Comparison of ENCODE assay signal across 18 mouse cellular contexts in the genomic region with DNA sequence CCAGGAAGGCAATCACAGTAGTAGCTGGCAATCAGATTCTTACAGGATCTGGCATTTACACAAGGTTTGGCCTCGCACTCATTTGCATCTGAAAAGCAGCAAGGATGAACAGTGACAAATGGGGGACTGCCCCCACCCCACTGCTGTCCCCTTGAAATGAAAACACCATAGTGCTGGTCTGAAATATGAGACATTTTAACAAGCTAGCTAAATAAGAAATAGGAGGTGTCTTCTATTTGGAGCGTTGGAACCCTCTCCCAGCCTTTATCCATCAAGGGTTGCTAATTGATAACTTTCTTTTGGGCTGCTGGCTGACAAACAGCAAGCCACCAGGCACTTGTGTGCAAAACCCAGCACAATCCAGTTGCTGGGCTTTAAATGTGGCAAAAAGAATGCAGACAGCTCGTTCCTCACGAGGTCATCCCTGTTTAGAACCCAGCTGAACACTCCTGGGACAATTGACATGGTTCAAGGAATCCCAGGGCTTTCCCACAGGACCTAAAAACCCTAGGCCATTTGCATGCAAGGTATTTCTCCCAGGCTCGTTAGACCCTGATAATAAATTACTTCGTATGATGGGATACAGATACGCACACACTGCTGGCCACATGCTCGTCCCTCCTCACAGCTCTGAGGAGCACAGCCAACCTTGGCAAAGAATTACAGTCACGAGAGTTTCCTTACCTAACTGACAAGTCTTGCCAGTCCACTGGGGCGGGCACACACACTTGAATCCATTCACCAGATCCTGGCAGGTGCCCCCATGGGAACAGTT. TPM values are rescaled to one million over a fixed set of nuclear protein-coding genes. Genes with fewer than 3 reads are reported as not detected.
DNase-seq lines count a peak whose midpoint lies in the region; ATAC-seq and TF ChIP-seq lines count a peak whose summit lies in the region.
"Had no signal": no experiment of that assay in that cellular context is flagged by ENCODE, and none has a peak within 500 bp of the region (broad histone marks: within the 10 kb centered on the region; RNA-seq: fewer than 3 reads in every experiment).

No protein-coding gene starts in this region.

- no peaks in the 10 kb centered on the region for H3K27me3 ChIP-seq in heart, adult 2 months (ENCODE audit: control insufficient read depth, insufficient read depth, low read length)
- H3K27me3 ChIP-seq in heart, embryonic 10.5 days (ENCODE audit: insufficient read depth, poor library complexity, severe bottlenecking) = no peaks in the 10 kb centered on the region
- 0 out of 2 replicates have a peak, but pooled peaks cover 2% of the 10 kb centered on the region for H3K27me3 ChIP-seq in forebrain, embryonic 14.5 days (replicated peaks; ENCODE audit: control insufficient read depth, insufficient read depth, low read length)
- H3K27me3 ChIP-seq in hindbrain, embryonic 14.5 days (ENCODE audit: control insufficient read depth, insufficient read depth, low read length) = no peaks in the 10 kb centered on the region
- H3K27me3 ChIP-seq in neural tube, embryonic 12.5 days (replicated peaks) = 0 out of 2 replicates have a peak, but pooled peaks cover 3% of the 10 kb centered on the region
- H3K27me3 ChIP-seq: CH12.LX had no signal

- 44% methylated on average over 10 of the region's 10 CpGs for WGBS in heart, adult 2 months
- WGBS in heart, embryonic 10.5 days = 58% methylated on average over 10 of the region's 10 CpGs
- WGBS in forebrain, embryonic 14.5 days = 5% methylated on average over 10 of the region's 10 CpGs
- 15% methylated on average over 10 of the region's 10 CpGs for WGBS in hindbrain, embryonic 14.5 days
- WGBS in neural tube, embryonic 12.5 days = 14% methylated on average over 10 of the region's 10 CpGs

- H3K9me3 ChIP-seq in heart, embryonic 10.5 days = no peaks in the 10 kb centered on the region
- no peaks in the 10 kb centered on the region for H3K9me3 ChIP-seq in forebrain, embryonic 14.5 days (replicated peaks; ENCODE audit: control insufficient read depth, low read length)
- H3K9me3 ChIP-seq in hindbrain, embryonic 14.5 days (ENCODE audit: control insufficient read depth, low read length) = no peaks in the 10 kb centered on the region
- no peaks in the 10 kb centered on the region for H3K9me3 ChIP-seq in neural tube, embryonic 12.5 days

- TF ChIP-seq CTCF in heart, adult 2 months (IDR thresholded peaks at IDR 0.05) = no peak

- no peak overlapping the region for H3K4me2 ChIP-seq in forebrain, embryonic 14.5 days (ENCODE audit: low read length)
- H3K4me2 ChIP-seq in hindbrain, embryonic 14.5 days (replicated peaks) = no peak overlapping the region
- 0 out of 2 replicates have a peak overlapping the region, but pooled peaks have one; percentile 7 for H3K4me2 ChIP-seq in neural tube, embryonic 12.5 days (replicated peaks)

- H3K4me3 ChIP-seq in heart, adult 2 months = no peak overlapping the region
- H3K4me3 ChIP-seq in heart, embryonic 10.5 days = no peak overlapping the region
- no peak overlapping the region for H3K4me3 ChIP-seq in forebrain, embryonic 14.5 days (ENCODE audit: low read depth, low read length)
- no peak overlapping the region for H3K4me3 ChIP-seq in hindbrain, embryonic 14.5 days (replicated peaks; ENCODE audit: low read length)
- H3K4me3 ChIP-seq in neural tube, embryonic 12.5 days = no peak overlapping the region

- peak overlapping the region; percentile 4; the same call in 1 of the 2 replicates for H3K27ac ChIP-seq in heart, adult 2 months
- no peak overlapping the region for H3K27ac ChIP-seq in heart, embryonic 10.5 days
- H3K27ac ChIP-seq in forebrain, embryonic 14.5 days (ENCODE audit: low read depth, low read length) = no peak overlapping the region; the same call in 1 of the 2 replicates
- H3K27ac ChIP-seq in hindbrain, embryonic 14.5 days = peak overlapping the region; percentile 27; the same call in 1 of the 2 replicates
- H3K27ac ChIP-seq in neural tube, embryonic 12.5 days = no peak overlapping the region

- H3K79me2 ChIP-seq in heart, adult 2 months (replicated peaks; ENCODE audit: control insufficient read depth, insufficient read depth, low read length) = no peaks in the 10 kb centered on the region

- no peak for TF ChIP-seq POLR2A in heart, adult 2 months (IDR thresholded peaks at IDR 0.05; ENCODE audit: insufficient read depth, low read depth, low read length)

- H3K4me1 ChIP-seq in heart, adult 2 months (ENCODE audit: control insufficient read depth, insufficient read depth, low read length) = peaks cover 2% of the 10 kb centered on the region; the same call in 1 of the 2 replicates
- H3K4me1 ChIP-seq in heart, embryonic 10.5 days = peaks cover 29% of the 10 kb centered on the region
- peaks cover 16% of the 10 kb centered on the region for H3K4me1 ChIP-seq in forebrain, embryonic 14.5 days (ENCODE audit: control insufficient read depth, insufficient read depth, low read length)
- H3K4me1 ChIP-seq in hindbrain, embryonic 14.5 days (replicated peaks; ENCODE audit: control insufficient read depth, insufficient read depth, low read length) = peaks cover 18% of the 10 kb centered on the region
- H3K4me1 ChIP-seq in neural tube, embryonic 12.5 days = peaks cover 61% of the 10 kb centered on the region

- intact Hi-C loops in heart, adult 2 months (cut with DNase I) = no loop called here

- ATAC-seq in forebrain, embryonic 14.5 days = peak; percentile 67
- peak; percentile 58; the same call in 1 of the 2 replicates for ATAC-seq in hindbrain, embryonic 14.5 days (ENCODE audit: low FRiP score)
- peak; percentile 69 for ATAC-seq in neural tube, embryonic 12.5 days (ENCODE audit: low FRiP score, low read depth)
- ATAC-seq: inflammation-experienced regulatory T-cells, adult 6 months had no signal

- H3K36me3 ChIP-seq in heart, adult 2 months (ENCODE audit: control insufficient read depth, insufficient read depth, low read length) = peaks cover 3% of the 10 kb centered on the region
- H3K36me3 ChIP-seq in heart, embryonic 10.5 days = peaks cover 99% of the 10 kb centered on the region
- peaks cover 21% of the 10 kb centered on the region; the same call in 1 of the 2 replicates for H3K36me3 ChIP-seq in forebrain, embryonic 14.5 days (ENCODE audit: control insufficient read depth, insufficient read depth, low read length)
- H3K36me3 ChIP-seq in hindbrain, embryonic 14.5 days (replicated peaks; ENCODE audit: control insufficient read depth, insufficient read depth) = peaks cover 28% of the 10 kb centered on the region
- H3K36me3 ChIP-seq in neural tube, embryonic 12.5 days = peaks cover 39% of the 10 kb centered on the region

- DNase-seq in heart, adult 2 months = no peak
- no peak for DNase-seq in heart, embryonic 10.5 days (ENCODE audit: low spot score)
- peak; percentile 69 for DNase-seq in forebrain, embryonic 14.5 days (ENCODE audit: low spot score)
- DNase-seq in hindbrain, embryonic 14.5 days (ENCODE audit: low spot score) = no peak
- no peak for DNase-seq in cerebellum, postnatal 4 days (ENCODE audit: low spot score in 2 of 2)
- DNase-seq in frontal cortex, postnatal 36 days (ENCODE audit: low spot score in 2 of 2) = no peak
- DNase-seq in kidney, adult 8-10 months = no peak
- DNase-seq: adrenal gland, postnatal 36 days; cerebellum, adult 9-11 months; embryo, embryonic 11 days; gastrocnemius, postnatal 14 days; heart, postnatal 10 days; left cerebral cortex, postnatal 4 days; lung, adult 2 months; lung, postnatal 36 days had no signal

- H3K9ac ChIP-seq in heart, adult 2 months (ENCODE audit: low read depth, low read length) = no peak overlapping the region
- no peak overlapping the region for H3K9ac ChIP-seq in forebrain, embryonic 14.5 days (ENCODE audit: low read length)
- no peak overlapping the region for H3K9ac ChIP-seq in hindbrain, embryonic 14.5 days
- H3K9ac ChIP-seq in neural tube, embryonic 12.5 days = no peak overlapping the region

- TF ChIP-seq EP300 in heart, adult 2 months (IDR thresholded peaks at IDR 0.05; ENCODE audit: insufficient read depth, low read depth, low read length) = 0 out of 2 replicates have a peak, but pooled peaks have one; percentile 18

RNA-seq across cellular contexts. Expression of a gene that starts 23.7 kb away (rescaled TPM):
- total RNA-seq in heart, adult 2 months (2021) = 10 to 100 TPM in 1 of 2 experiments, 1 to 10 TPM in 1; 8.3 to 10.4 TPM
- polyA plus RNA-seq in heart, adult 2 months (2012; rRNA removed) = 4.2 and 5.0 TPM in 2 replicates
- polyA plus RNA-seq in heart, embryonic 10.5 days (2016; fragmentation: Nextera tagmentation; extraction: Ambion mirVana) = 21.6 and 23.2 TPM in 2 replicates
- 6.5 and 8.8 TPM in 2 replicates for polyA plus RNA-seq in forebrain, embryonic 14.5 days (2014; fragmentation: Nextera tagmentation; extraction: Ambion mirVana)
- 13.2 and 14.7 TPM in 2 replicates for polyA plus RNA-seq in hindbrain, embryonic 14.5 days (2014; fragmentation: Nextera tagmentation; extraction: Ambion mirVana)
- 29.0 and 31.6 TPM in 2 replicates for polyA plus RNA-seq in neural tube, embryonic 12.5 days (2016; fragmentation: Nextera tagmentation; extraction: Ambion mirVana)
- total RNA-seq: CH12.LX had no signal

Comparison
In these comparisons a context has a peak if more than half of its experiments do, and no peak if none do; other contexts are left out.
1. H3K27ac ChIP-seq: peak in heart, adult 2 months (single experiment) and hindbrain, embryonic 14.5 days (single experiment); none in heart, embryonic 10.5 days (single experiment), forebrain, embryonic 14.5 days (single experiment) and neural tube, embryonic 12.5 days (single experiment).
2. Peak in every context shown above with its lines, with median percentiles within 50 percentile points of each other: ATAC-seq.